Mouse (Mus musculus): ENCODE measurements around the gene Slc30a3.
A peak's percentile ranks its signal among the peaks of the same experiment; 100 is the strongest.

DNA sequence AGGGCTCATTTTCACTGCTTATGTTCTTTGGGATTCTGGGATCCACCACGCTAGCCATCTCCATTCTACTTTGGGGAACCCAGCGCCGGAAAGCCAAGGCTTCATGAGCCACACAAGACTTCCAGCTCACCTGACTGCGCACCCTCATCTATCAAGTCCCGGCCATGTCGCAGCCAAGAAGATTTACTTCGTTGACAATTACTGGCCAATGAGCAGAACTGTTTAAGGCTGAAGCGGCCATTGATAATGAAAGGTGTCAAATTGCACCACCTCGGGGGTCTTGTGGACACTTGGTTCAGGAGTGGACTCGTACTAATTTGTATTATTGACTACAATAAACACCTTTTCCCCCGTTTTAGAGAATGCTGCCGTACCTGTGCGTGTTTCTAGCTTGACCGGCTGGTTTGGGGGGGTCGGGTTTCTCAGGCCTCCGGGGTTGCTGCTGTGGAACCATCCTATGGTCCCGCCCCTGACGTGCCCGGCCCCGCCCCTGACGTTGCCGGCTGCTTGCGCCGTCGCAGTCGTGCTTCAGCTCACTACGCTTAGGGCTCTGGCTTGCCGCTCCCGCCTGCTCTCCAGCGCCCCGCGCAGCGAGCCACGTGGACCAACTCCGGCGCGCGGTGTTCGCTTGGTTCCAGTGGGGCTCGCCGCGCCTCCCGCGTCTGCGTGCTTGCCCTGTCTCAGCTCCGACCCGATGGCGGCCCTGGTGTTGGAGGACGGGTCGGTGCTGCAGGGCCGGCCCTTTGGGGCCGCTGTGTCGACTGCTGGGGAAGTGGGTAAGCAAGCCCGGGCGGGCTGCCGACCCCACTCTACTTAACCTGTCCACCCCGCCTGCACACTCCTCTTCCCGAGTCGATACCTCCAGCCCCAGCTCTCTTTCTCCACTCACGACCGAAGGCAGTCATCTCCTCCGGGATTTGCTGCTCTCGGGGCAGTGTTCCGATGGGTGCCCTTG is 53.5 kb downstream of the Slc30a3 start, which contains the start of gene Cad:
- peak; percentile 49 for TF ChIP-seq CTCF (IDR thresholded peaks at IDR 0.05; ENCODE audit: low read depth)
- no peak for TF ChIP-seq EP300 (IDR thresholded peaks at IDR 0.05; ENCODE audit: low read depth)
